Mouse (Mus musculus) urinary bladder, postnatal 10 days (tissue): ENCODE measurements around the gene Cyct.

ENCODE experiments used
- DNase-seq: peaks from one replicate; pipeline ENCODE4 v3.0.0; 2022; ENCODE audit warnings: low spot score

The Cyct gene

DNA sequence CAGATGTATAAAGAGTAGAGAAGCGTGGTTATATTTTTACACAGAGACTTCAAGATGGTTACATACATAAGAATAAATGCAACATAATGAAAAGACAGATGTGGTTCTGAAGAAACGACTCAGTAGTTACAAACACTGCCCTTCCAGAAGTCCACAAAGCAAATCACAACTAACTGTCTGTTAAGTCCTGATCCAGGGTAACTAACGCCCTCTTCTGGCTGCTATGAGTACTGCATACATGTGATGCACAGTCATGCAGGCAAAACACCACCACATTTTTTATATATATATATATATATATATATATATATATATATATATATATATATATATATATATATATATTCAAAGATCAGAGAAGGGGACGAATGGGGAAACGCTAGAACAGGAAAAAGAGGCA is 25.7 kb downstream of the Cyct start:
- no peak for DNase-seq

DNA sequence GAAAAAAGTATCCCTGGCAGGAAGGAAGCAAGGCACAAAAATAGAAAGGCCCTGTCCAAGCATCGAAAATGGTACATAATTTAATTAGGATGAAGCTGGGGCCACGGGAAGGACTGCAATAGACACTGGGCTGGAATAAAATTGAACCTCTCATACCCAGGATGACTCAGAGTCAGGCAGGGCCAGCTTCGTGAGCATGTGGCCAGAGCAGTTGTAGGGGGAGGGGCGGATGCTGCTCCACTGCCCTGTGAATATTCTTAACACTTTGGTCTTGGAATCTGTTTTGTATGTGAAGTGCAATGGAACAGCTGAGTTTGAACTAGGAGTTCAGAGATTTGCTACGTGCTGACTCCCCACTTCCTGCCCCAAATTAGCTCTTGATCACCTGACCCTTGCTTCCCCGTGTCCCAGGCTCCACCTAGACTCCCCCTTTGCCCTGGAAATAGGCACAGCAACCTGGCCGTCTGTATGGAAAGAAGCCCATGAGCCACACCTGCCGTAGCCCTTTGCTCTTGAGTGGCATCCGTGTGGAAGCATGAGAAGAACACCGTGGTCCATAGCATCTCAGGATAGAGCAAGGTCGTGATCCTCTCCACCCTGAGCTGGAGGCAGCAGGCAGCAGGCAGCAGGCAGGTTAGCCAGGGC is 28.0 kb downstream of the Cyct start:
- DNase-seq: no peak

DNA sequence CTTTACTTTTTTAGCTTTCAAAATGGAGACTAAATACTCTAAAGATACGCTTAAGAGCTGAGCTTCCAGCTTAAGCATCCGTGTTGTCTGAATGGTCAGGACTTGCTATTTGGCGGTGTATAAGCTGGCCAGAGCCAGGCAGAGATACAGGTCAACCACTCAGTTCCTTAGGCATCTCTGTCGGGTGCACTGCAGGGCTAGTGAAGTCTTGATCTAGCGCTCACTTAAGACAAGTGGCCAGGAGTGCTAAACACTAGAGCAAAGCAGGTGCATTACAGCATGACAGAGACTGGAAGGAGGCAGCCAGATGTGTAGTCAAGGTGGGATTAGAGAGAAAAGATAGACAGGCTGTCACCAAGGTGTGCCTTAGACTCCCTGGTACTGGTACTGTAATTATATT is 30.2 kb downstream of the Cyct start:
- DNase-seq: no peak

DNA sequence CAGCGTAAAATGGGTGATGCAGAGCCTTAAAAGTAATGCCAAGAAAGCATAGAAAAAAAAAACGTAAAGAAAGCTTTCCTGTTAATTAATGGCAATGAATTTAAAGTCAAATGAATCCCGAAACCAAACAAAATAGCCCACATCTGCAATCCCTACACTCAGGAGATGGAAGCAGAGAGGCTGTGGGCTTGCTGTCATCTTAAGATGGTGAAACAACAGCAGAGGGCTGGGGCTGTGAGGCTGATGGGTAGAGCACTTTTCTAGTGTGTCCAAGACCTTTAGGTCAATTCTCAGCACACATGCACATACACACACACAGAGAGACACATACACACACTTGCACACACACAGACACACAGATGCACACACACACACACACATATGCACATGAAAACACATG is 34.1 kb downstream of the Cyct start:
- DNase-seq: no peak

DNA sequence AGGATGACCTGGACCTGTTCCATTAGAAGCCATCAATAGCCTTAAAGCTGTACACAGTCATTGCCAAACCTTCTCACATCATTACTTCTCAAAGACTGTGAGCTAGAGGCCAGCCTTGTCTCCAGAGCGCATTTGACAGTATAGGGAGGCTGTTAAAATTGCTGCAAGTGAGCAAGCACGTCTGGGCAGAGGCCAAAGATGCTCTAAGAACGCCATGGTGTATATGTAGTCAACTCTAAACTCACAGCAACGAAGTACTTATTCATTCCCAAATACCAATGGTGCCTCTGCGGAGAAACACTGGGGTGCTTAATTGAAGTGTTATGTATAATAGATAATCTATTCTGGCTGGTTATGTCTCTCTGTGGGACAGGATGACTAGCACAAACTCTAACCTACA is 35.8 kb downstream of the Cyct start:
- no peak for DNase-seq

DNA sequence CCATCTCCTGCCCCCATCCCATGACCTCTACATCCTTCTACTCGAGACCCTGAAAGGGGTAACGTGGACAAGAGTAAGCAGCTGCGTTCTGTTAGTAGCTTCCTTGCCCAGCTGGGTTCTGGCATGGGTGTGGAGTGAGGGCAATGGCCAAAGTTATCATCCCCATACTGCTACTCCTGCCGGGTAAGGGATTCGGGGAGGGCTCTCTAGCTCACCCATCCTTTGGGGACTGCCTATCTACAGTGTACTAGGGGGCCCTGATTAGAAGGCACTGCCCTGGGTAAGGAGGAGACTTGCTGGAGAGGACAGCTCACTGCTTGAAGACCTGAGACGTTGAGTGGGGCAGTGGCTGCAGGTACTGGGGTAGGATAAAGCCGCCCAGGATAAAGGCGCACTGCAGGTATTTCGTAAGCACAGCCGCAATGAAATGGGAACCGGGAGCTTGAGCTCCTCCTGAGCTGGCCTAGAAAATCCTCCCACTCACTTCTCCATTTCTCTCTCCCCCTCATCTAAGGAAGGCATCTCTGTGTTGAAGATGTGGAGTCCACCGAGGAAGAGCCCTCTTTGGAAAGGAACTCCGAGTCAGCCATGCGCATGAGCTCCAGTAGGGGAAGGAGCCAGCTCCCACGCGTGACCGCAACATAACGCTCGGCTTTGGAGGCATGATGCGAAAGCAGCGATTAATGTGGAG is 36.9 kb downstream of the Cyct start:
- no peak for DNase-seq

DNA sequence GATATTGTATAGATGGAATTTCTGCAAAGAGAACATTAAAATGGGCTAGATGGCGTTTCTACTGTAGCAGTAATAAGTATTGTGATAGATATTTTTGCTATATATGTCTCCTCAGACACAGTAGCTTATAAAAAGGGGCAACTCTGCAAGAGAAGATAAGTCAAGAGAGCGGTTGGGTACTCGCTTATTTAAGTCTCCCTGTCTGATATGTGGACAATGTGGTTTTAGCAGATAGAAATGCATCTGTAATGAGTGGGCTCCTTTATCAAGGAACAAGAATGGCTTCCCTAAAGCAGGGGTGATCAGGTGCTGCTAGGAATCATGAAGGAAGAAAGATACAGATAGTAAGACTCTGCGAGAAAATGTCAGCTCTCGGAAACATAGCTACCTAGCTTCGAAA is 39.9 kb downstream of the Cyct start:
- no peak for DNase-seq

DNA sequence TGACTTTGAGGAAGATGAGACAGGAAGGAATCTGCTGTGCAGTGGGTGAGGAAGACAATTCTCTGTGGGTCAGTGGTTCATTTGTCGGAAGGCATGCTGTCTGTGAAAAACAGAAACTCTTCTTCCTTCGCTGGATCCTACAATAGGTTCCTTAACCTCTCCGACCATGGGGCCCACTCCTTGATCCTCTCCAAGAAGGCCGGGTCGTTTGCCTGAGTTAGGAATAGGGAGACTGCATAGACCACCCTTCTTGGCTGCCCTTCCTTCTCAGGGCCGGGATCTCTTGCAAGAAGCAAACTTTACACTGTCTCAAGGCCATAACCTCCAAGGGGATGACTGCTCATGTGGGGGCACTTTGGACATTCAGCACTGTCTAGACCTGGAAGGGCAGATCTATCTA is 41.0 kb downstream of the Cyct start:
- DNase-seq: no peak
